8 mouse cellular contexts compared by ENCODE assay signal in genomic region chr8:86713407-86714188, GRCm38 (mm10). TPM values are rescaled to one million over a fixed set of nuclear protein-coding genes. Genes with fewer than 3 reads are reported as not detected.
DNase-seq lines count a peak whose midpoint lies in the region; ATAC-seq and TF ChIP-seq lines count a peak whose summit lies in the region.

No protein-coding gene starts in this region.

- H3K4me1 ChIP-seq in heart, adult 2 months (ENCODE audit: control insufficient read depth, insufficient read depth, low read length) = peaks cover 2% of the 10 kb centered on the region; the same call in 1 of the 2 replicates
- H3K4me1 ChIP-seq in forebrain, postnatal 0 days (ENCODE audit: insufficient read depth) = peaks cover 16% of the 10 kb centered on the region
- no peaks in the 10 kb centered on the region for H3K4me1 ChIP-seq in kidney, embryonic 15.5 days

- TF ChIP-seq POLR2A in heart, adult 2 months (IDR thresholded peaks at IDR 0.05; ENCODE audit: insufficient read depth, low read depth, low read length) = no peak

- no peak overlapping the region for H3K27ac ChIP-seq in heart, adult 2 months
- H3K27ac ChIP-seq in forebrain, postnatal 0 days (ENCODE audit: low read depth, low read length) = peak overlapping the region; percentile 80
- H3K27ac ChIP-seq in left cerebral cortex, adult 2 months = peak overlapping the region; percentile 87
- H3K27ac ChIP-seq in kidney, embryonic 15.5 days = no peak overlapping the region

- H3K36me3 ChIP-seq in heart, adult 2 months (ENCODE audit: control insufficient read depth, insufficient read depth, low read length) = peaks cover 16% of the 10 kb centered on the region
- peaks cover 3% of the 10 kb centered on the region; the same call in 1 of the 2 replicates for H3K36me3 ChIP-seq in forebrain, postnatal 0 days (ENCODE audit: insufficient read depth)
- H3K36me3 ChIP-seq in kidney, embryonic 15.5 days = peaks cover 55% of the 10 kb centered on the region

- peak; percentile 93 for ATAC-seq in forebrain, postnatal 0 days
- ATAC-seq in kidney, embryonic 15.5 days (replicated peaks; ENCODE audit: low FRiP score) = no peak

- no peak overlapping the region for H3K4me2 ChIP-seq in forebrain, postnatal 0 days (ENCODE audit: low read depth)
- H3K4me2 ChIP-seq in kidney, embryonic 15.5 days = no peak overlapping the region

- H3K9me3 ChIP-seq in forebrain, postnatal 0 days (ENCODE audit: low read length) = no peaks in the 10 kb centered on the region
- no peaks in the 10 kb centered on the region for H3K9me3 ChIP-seq in kidney, embryonic 15.5 days (replicated peaks)

- H3K4me3 ChIP-seq in heart, adult 2 months = no peak overlapping the region
- H3K4me3 ChIP-seq in forebrain, postnatal 0 days (ENCODE audit: low read depth, low read length) = no peak overlapping the region
- no peak overlapping the region for H3K4me3 ChIP-seq in left cerebral cortex, adult 2 months
- no peak overlapping the region for H3K4me3 ChIP-seq in kidney, embryonic 15.5 days (replicated peaks)

- intact Hi-C loops in heart, adult 2 months (cut with DNase I) = no loop called here
- intact Hi-C loops in heart, postnatal 25 days (cut with DNase I) = no loop called here
- intact Hi-C loops in left cerebral cortex, adult 2 months (cut with DNase I) = no loop called here
- intact Hi-C loops in gastrocnemius, postnatal 36 days (cut with DNase I) = no loop called here

- no peak for TF ChIP-seq CTCF in heart, adult 2 months (IDR thresholded peaks at IDR 0.05)
- TF ChIP-seq CTCF in forebrain, postnatal 0 days (IDR thresholded peaks at IDR 0.05; ENCODE audit: low read depth) = no peak
- TF ChIP-seq CTCF in left cerebral cortex, adult 2 months (IDR thresholded peaks at IDR 0.05) = no peak

- WGBS in heart, adult 2 months = 84% methylated on average over 14 of the region's 14 CpGs
- 43% methylated on average over 14 of the region's 14 CpGs for WGBS in forebrain, postnatal 0 days
- WGBS in kidney, embryonic 15.5 days = 68% methylated on average over 14 of the region's 14 CpGs

- H3K9ac ChIP-seq in heart, adult 2 months (ENCODE audit: low read depth, low read length) = no peak overlapping the region
- H3K9ac ChIP-seq in forebrain, postnatal 0 days = no peak overlapping the region
- H3K9ac ChIP-seq in kidney, embryonic 15.5 days = no peak overlapping the region

- H3K27me3 ChIP-seq in heart, adult 2 months (ENCODE audit: control insufficient read depth, insufficient read depth, low read length) = no peaks in the 10 kb centered on the region
- H3K27me3 ChIP-seq in forebrain, postnatal 0 days (ENCODE audit: insufficient read depth, low read length) = no peaks in the 10 kb centered on the region
- no peaks in the 10 kb centered on the region for H3K27me3 ChIP-seq in kidney, embryonic 15.5 days

- TF ChIP-seq EP300 in heart, adult 2 months (IDR thresholded peaks at IDR 0.05; ENCODE audit: insufficient read depth, low read depth, low read length) = 0 out of 2 replicates have a peak, but pooled peaks have one; percentile 8

- no peaks in the 10 kb centered on the region for H3K79me2 ChIP-seq in heart, adult 2 months (replicated peaks; ENCODE audit: control insufficient read depth, insufficient read depth, low read length)

- no peak for DNase-seq in heart, adult 2 months
- DNase-seq in heart, postnatal 25 days (ENCODE audit: low spot score) = no peak
- DNase-seq in forebrain, postnatal 0 days = peak; percentile 91
- peak; percentile 53 to 63 for DNase-seq in left cerebral cortex, adult 2 months (ENCODE audit: extremely low spot score in 1 of 2, low spot score in 2 of 2)
- peak; percentile 6 for DNase-seq in retina, postnatal 7 days (ENCODE audit: low read depth, low spot score)
- DNase-seq in kidney, adult 9 months = no peak
- no peak for DNase-seq in gastrocnemius, postnatal 36 days

RNA-seq across cellular contexts. Expression of gene Gm10638, which starts 31.9 kb away (rescaled TPM):
- 1 to 10 TPM; 2.8 to 3.1 TPM for total RNA-seq in heart, adult 2 months (2021)
- 0.73 and 2.0 TPM in 2 replicates for polyA plus RNA-seq in heart, adult 2 months (2012; rRNA removed)
- total RNA-seq in heart, postnatal 25 days (2021) = 1 to 10 TPM; 2.1 to 3.0 TPM
- total RNA-seq in forebrain, postnatal 0 days (2014; rRNA removed) = 0.43 and 1.5 TPM in 2 replicates
- 8.2 and 8.9 TPM in 2 replicates for polyA plus RNA-seq in forebrain, postnatal 0 days (2015; fragmentation: Nextera tagmentation; extraction: Ambion mirVana)
- total RNA-seq in left cerebral cortex, adult 2 months (2021) = 1 to 10 TPM; 3.0 to 3.8 TPM
- polyA plus RNA-seq in kidney, embryonic 15.5 days (2015; fragmentation: Nextera tagmentation; extraction: Ambion mirVana) = 4.8 and 5.7 TPM in 2 replicates
- total RNA-seq in gastrocnemius, postnatal 36 days (2021) = 1 to 10 TPM; 3.9 to 7.0 TPM

RNA-seq across cellular contexts. Expression of gene Siah1a, which starts 32.1 kb away (rescaled TPM):
- total RNA-seq in heart, adult 2 months (2021) = 10 to 100 TPM; 11.5 to 16.3 TPM
- polyA plus RNA-seq in heart, adult 2 months (2012; rRNA removed) = 15.6 and 25.8 TPM in 2 replicates
- 10 to 100 TPM; 14.9 to 15.6 TPM for total RNA-seq in heart, postnatal 25 days (2021)
- 91.9 and 101 TPM in 2 replicates for total RNA-seq in forebrain, postnatal 0 days (2014; rRNA removed)
- polyA plus RNA-seq in forebrain, postnatal 0 days (2015; fragmentation: Nextera tagmentation; extraction: Ambion mirVana) = 87.3 and 88.6 TPM in 2 replicates
- 10 to 100 TPM; 30.9 to 32.9 TPM for total RNA-seq in left cerebral cortex, adult 2 months (2021)
- polyA plus RNA-seq in kidney, embryonic 15.5 days (2015; fragmentation: Nextera tagmentation; extraction: Ambion mirVana) = 46.4 and 48.7 TPM in 2 replicates
- total RNA-seq in gastrocnemius, postnatal 36 days (2021) = 10 to 100 TPM in 1 of 2 experiments, 1 to 10 TPM in 1; 9.6 to 10.8 TPM

Comparison
In these comparisons a context has a peak if more than half of its experiments do, and no peak if none do; other contexts are left out.
1. DNase-seq: peak in forebrain, postnatal 0 days (single experiment), left cerebral cortex, adult 2 months (2 of 2) and retina, postnatal 7 days (single experiment); none in heart, adult 2 months (0 of 2), heart, postnatal 25 days (single experiment), kidney, adult 9 months (single experiment) and gastrocnemius, postnatal 36 days (0 of 2).
2. H3K27ac ChIP-seq: peak in forebrain, postnatal 0 days (single experiment) and left cerebral cortex, adult 2 months (single experiment); none in heart, adult 2 months (single experiment) and kidney, embryonic 15.5 days (single experiment).